Comparison of ENCODE assay signal across 8 mouse cellular contexts in the genomic region with DNA sequence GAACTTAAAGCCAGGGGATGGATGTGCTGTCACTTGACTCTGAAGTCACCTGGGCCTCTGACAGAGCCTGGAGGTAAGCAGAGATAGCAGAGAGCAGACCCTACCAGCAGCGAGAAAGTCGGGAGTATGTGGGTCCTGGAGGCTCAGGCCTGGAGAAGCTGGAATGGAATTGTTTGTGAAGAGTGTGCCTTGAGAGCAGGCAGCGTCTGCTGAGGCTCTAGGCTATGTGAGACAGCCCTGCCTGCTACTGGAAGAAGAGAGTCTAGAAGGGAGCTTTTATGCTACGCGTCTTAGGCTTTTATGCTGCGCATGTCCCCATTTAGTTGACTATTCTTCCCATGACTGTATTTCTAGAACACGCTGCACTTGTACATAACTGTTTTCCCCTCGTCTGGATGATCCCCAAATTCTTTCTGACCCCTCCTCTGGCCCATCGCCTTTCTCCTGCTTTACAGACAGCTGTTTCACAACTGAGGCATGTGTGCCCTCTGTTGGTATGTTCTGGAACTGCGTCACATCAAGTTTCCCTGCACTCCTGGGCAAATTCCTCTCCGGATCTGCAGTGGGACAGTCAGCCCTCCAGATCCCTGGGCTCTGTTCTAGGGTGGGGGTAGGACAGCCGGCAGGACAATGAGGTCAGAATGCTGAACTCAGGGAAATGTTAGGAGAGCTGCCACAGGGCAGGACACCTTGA. TPM values are rescaled to one million over a fixed set of nuclear protein-coding genes. Genes with fewer than 3 reads are reported as not detected.
DNase-seq lines count a peak whose midpoint lies in the region; ATAC-seq and TF ChIP-seq lines count a peak whose summit lies in the region.

No protein-coding gene starts in this region.

- no peak overlapping the region for H3K4me3 ChIP-seq in ES-E14 (ENCODE audit: insufficient read depth in 1 of 2, low read depth in 1 of 2, low read length in 2 of 2, poor library complexity in 1 of 2, severe bottlenecking in 1 of 2)
- no peak overlapping the region for H3K4me3 ChIP-seq in forebrain, embryonic 12.5 days (replicated peaks)
- H3K4me3 ChIP-seq in lung, embryonic 14.5 days (ENCODE audit: low read depth, low read length) = no peak overlapping the region

- no peak overlapping the region for H3K4me2 ChIP-seq in forebrain, embryonic 12.5 days
- H3K4me2 ChIP-seq in lung, embryonic 14.5 days = 0 out of 2 replicates have a peak overlapping the region, but pooled peaks have one; percentile 21

- no peaks in the 10 kb centered on the region for H3K9me3 ChIP-seq in ES-E14 (ENCODE audit: control insufficient read depth, insufficient read depth, low read depth, low read length)
- no peaks in the 10 kb centered on the region for H3K9me3 ChIP-seq in forebrain, embryonic 12.5 days
- no peaks in the 10 kb centered on the region for H3K9me3 ChIP-seq in lung, embryonic 14.5 days (ENCODE audit: low read depth, low read length)

- H3K4me1 ChIP-seq in ES-E14 (ENCODE audit: control insufficient read depth in 2 of 2, insufficient read depth in 2 of 2, low read length in 2 of 2, poor library complexity in 1 of 2) = no peaks in the 10 kb centered on the region
- H3K4me1 ChIP-seq in forebrain, embryonic 12.5 days = peaks cover 6% of the 10 kb centered on the region
- no peaks in the 10 kb centered on the region for H3K4me1 ChIP-seq in lung, embryonic 14.5 days (ENCODE audit: insufficient read depth)

- ATAC-seq in forebrain, embryonic 12.5 days (ENCODE audit: low FRiP score) = peak; percentile 79
- peak; percentile 68; the same call in 1 of the 2 replicates for ATAC-seq in lung, embryonic 14.5 days (ENCODE audit: insufficient read depth)

- TF ChIP-seq CTCF in lung, embryonic 14.5 days (IDR thresholded peaks at IDR 0.05; ENCODE audit: low read depth) = peak; percentile 97

- H3K36me3 ChIP-seq in ES-E14 (ENCODE audit: control insufficient read depth, insufficient read depth, low read length, poor library complexity, severe bottlenecking) = no peaks in the 10 kb centered on the region
- H3K36me3 ChIP-seq in forebrain, embryonic 12.5 days (replicated peaks) = no peaks in the 10 kb centered on the region
- H3K36me3 ChIP-seq in lung, embryonic 14.5 days (ENCODE audit: insufficient read depth) = no peaks in the 10 kb centered on the region

- WGBS in forebrain, embryonic 12.5 days = 30% methylated on average over 12 of the region's 12 CpGs
- WGBS in large intestine, adult 2 months = 45% methylated on average over 12 of the region's 12 CpGs
- 25% methylated on average over 12 of the region's 12 CpGs for WGBS in lung, embryonic 14.5 days

- intact Hi-C loops in heart, postnatal 14 days (cut with DNase I) = loop anchor here (2.0 to 10.0 kb wide), 2 partner anchors 158 to 1138 kb away; no protein-coding TSS in a partner anchor

- no peak overlapping the region for H3K9ac ChIP-seq in ES-E14 (ENCODE audit: insufficient read depth, low read depth, low read length, poor library complexity, severe bottlenecking)
- peak overlapping the region; percentile 25; the same call in 1 of the 2 replicates for H3K9ac ChIP-seq in forebrain, embryonic 12.5 days
- H3K9ac ChIP-seq in lung, embryonic 14.5 days = no peak overlapping the region

- peak; percentile 81 for DNase-seq in ES-E14 (ENCODE audit: low read depth, low spot score)
- DNase-seq in c-Kit-positive CD71-negative TER-119-negative erythroid progenitor cells, embryonic 14.5 days (ENCODE audit: low read depth) = peak; percentile 19
- DNase-seq in heart, postnatal 14 days = peak; percentile 73 to 84
- peak; percentile 18 for DNase-seq in large intestine, adult 2 months (ENCODE audit: low read depth, low spot score)
- peak; percentile 92 for DNase-seq in lung, embryonic 14.5 days
- peak; percentile 37 for DNase-seq in retina, adult 2 months (ENCODE audit: low read depth, low spot score)
- DNase-seq in urinary bladder, postnatal 36 days (ENCODE audit: low spot score in 2 of 2) = peak; percentile 53 to 57

- 0 out of 2 replicates have a peak, but pooled peaks cover 3% of the 10 kb centered on the region for H3K27me3 ChIP-seq in forebrain, embryonic 12.5 days
- H3K27me3 ChIP-seq in lung, embryonic 14.5 days (ENCODE audit: insufficient read depth, low read length) = no peaks in the 10 kb centered on the region

- no peak overlapping the region for H3K27ac ChIP-seq in ES-E14 (ENCODE audit: insufficient read depth, low read depth, low read length, poor library complexity, severe bottlenecking)
- no peak overlapping the region for H3K27ac ChIP-seq in forebrain, embryonic 12.5 days
- H3K27ac ChIP-seq in lung, embryonic 14.5 days (ENCODE audit: low read depth) = no peak overlapping the region

- in situ Hi-C loops in ES-E14 (cut with MboI; ENCODE audit: low sequenced_read_pairs in 2 of 2, unreplicated experiment in 2 of 2) = loop anchor here in 1 of 2 experiments (10.0 to 25.0 kb wide), 2 partner anchors 198 to 485 kb away; a partner anchor contains a TSS

TF ChIP-seq in ES-E14, 5 proteins besides CTCF, POLR2A, EP300 and RAD21:
- TF ChIP-seq HCFC1 (IDR thresholded peaks at IDR 0.05; ENCODE audit: borderline replicate concordance, insufficient read depth, low read length) (no peak), ZNF384 (IDR thresholded peaks at IDR 0.05; ENCODE audit: low read depth, low read length) (no peak), MAFK (IDR thresholded peaks at IDR 0.05; ENCODE audit: insufficient read depth, low read depth, low read length) (no peak), CHD2 (IDR thresholded peaks at IDR 0.05; ENCODE audit: low read depth, low read length) (no peak), ZC3H11A (IDR thresholded peaks at IDR 0.05; ENCODE audit: borderline replicate concordance, low read depth, low read length) (peak; percentile 91)

RNA-seq across cellular contexts. Expression of a gene that starts 24.2 kb away (rescaled TPM):
- total RNA-seq in ES-E14 (2012; rRNA removed) = 234 and 286 TPM in 2 replicates
- 0.08 TPM in 1 of 2 replicates, not detected in the other for polyA plus RNA-seq in forebrain, embryonic 12.5 days (2016; fragmentation: Nextera tagmentation; extraction: Ambion mirVana)
- total RNA-seq in heart, postnatal 14 days (2021) = not detected
- polyA plus RNA-seq in large intestine, adult 2 months (2012; rRNA removed) = not detected in 2 replicates
- 0.16 and 0.31 TPM in 2 replicates for polyA plus RNA-seq in lung, embryonic 14.5 days (2014; fragmentation: Nextera tagmentation; extraction: Ambion mirVana)

Comparison
In these comparisons a context has a peak if more than half of its experiments do, and no peak if none do; other contexts are left out.
1. DNase-seq: peak in every context shown above with its lines; median percentile 92 in lung, embryonic 14.5 days; 81 in ES-E14; 78 in heart, postnatal 14 days; 55 in urinary bladder, postnatal 36 days; 37 in retina, adult 2 months; 19 in c-Kit-positive CD71-negative TER-119-negative erythroid progenitor cells, embryonic 14.5 days; 18 in large intestine, adult 2 months.